Mouse (Mus musculus): ENCODE measurements around the gene Ttc41. TPM values are rescaled to one million over a fixed set of nuclear protein-coding genes. Genes with fewer than 3 reads are reported as not detected.

Ttc41 gene
- polyA plus RNA-seq, 1 experiment from 2014 or later = 3.4 TPM

GRCm38 (mm10) chr10:86758211-86758610 lies 52.6 kb downstream of the Ttc41 start:
- Histone ChIP-seq H3K4me2 (replicated peaks) (no peak overlapping the region), H3K4me1 (no peaks in the 10 kb centered on the region), H3K36me3 (no peaks in the 10 kb centered on the region), H3K27ac (no peak overlapping the region), H3K27me3 (no peaks in the 10 kb centered on the region), H3K9ac (no peak overlapping the region), H3K9me3 (replicated peaks) (0 out of 2 replicates have a peak, but pooled peaks cover 4% of the 10 kb centered on the region), H3K4me3 (no peak overlapping the region)
- ATAC-seq (ENCODE audit: low FRiP score) = no peak
- WGBS = 90% methylated on average over 6 of the region's 6 CpGs

- Histone ChIP-seq H3K27me3 (no peaks in the 10 kb centered on the region), H3K4me2 (replicated peaks) (no peak overlapping the region), H3K4me3 (no peak overlapping the region), H3K9ac (no peak overlapping the region), H3K36me3 (no peaks in the 10 kb centered on the region), H3K27ac (no peak overlapping the region), H3K4me1 (no peaks in the 10 kb centered on the region), H3K9me3 (replicated peaks) (0 out of 2 replicates have a peak, but pooled peaks cover 4% of the 10 kb centered on the region)
- WGBS = 78% methylated on average over 1 of the region's 1 CpGs
- ATAC-seq (ENCODE audit: low FRiP score) = no peak
Observed at GRCm38 (mm10) chr10:86761236-86761635, 55.6 kb downstream of the Ttc41 start.

- Histone ChIP-seq H3K36me3 (no peaks in the 10 kb centered on the region), H3K4me2 (replicated peaks) (no peak overlapping the region), H3K27ac (no peak overlapping the region), H3K27me3 (no peaks in the 10 kb centered on the region), H3K4me1 (no peaks in the 10 kb centered on the region), H3K9ac (no peak overlapping the region), H3K4me3 (no peak overlapping the region), H3K9me3 (replicated peaks) (0 out of 2 replicates have a peak, but pooled peaks cover 4% of the 10 kb centered on the region)
- 48% methylated on average over 7 of the region's 7 CpGs for WGBS
- ATAC-seq (ENCODE audit: low FRiP score) = no peak
Observed at GRCm38 (mm10) chr10:86761722-86762383, 56.2 kb downstream of the Ttc41 start.

- Histone ChIP-seq H3K36me3 (no peaks in the 10 kb centered on the region), H3K9me3 (replicated peaks) (0 out of 2 replicates have a peak, but pooled peaks cover 4% of the 10 kb centered on the region), H3K27ac (no peak overlapping the region), H3K9ac (no peak overlapping the region), H3K27me3 (no peaks in the 10 kb centered on the region), H3K4me2 (replicated peaks) (no peak overlapping the region), H3K4me1 (no peaks in the 10 kb centered on the region), H3K4me3 (no peak overlapping the region)
- no peak for ATAC-seq (ENCODE audit: low FRiP score)
- 75% methylated on average over 3 of the region's 3 CpGs for WGBS
Observed at GRCm38 (mm10) chr10:86762384-86762730, 56.7 kb downstream of the Ttc41 start.

- Histone ChIP-seq H3K9me3 (replicated peaks) (0 out of 2 replicates have a peak, but pooled peaks cover 4% of the 10 kb centered on the region), H3K9ac (no peak within 1 kb of the TSS), H3K27me3 (no peaks in the 10 kb centered on the region), H3K4me3 (no peak within 1 kb of the TSS), H3K4me1 (no peaks in the 10 kb centered on the region), H3K4me2 (replicated peaks) (no peak within 1 kb of the TSS), H3K36me3 (no peaks in the 10 kb centered on the region), H3K27ac (no peak within 1 kb of the TSS)
- ATAC-seq (ENCODE audit: low FRiP score) = no peak
- 93% methylated on average over 5 of the region's 5 CpGs for WGBS
Observed at GRCm38 (mm10) chr10:86763672-86764071, 58.1 kb downstream of the Ttc41 start, which contains the start of gene Gm49358. Gm49358 (plus strand) TSS chr10:86763972.

- no peak overlapping the region for H3K4me3 ChIP-seq
- ATAC-seq (ENCODE audit: low FRiP score) = no peak
- H3K4me1 ChIP-seq = peaks cover 8% of the 10 kb centered on the region
- H3K9ac ChIP-seq = no peak overlapping the region
- no peak overlapping the region for H3K27ac ChIP-seq
- 86% methylated on average over 4 of the region's 4 CpGs for WGBS
- 0 out of 2 replicates have a peak, but pooled peaks cover 4% of the 10 kb centered on the region for H3K9me3 ChIP-seq (replicated peaks)
- H3K36me3 ChIP-seq = no peaks in the 10 kb centered on the region
- H3K27me3 ChIP-seq = no peaks in the 10 kb centered on the region
- no peak overlapping the region for H3K4me2 ChIP-seq (replicated peaks)
Observed at GRCm38 (mm10) chr10:86765344-86765966, 59.8 kb downstream of the Ttc41 start.

GRCm38 (mm10) chr10:86769216-86769615 lies 63.6 kb downstream of the Ttc41 start:
- Histone ChIP-seq H3K4me2 (replicated peaks) (no peak overlapping the region), H3K27me3 (no peaks in the 10 kb centered on the region), H3K4me3 (no peak overlapping the region), H3K27ac (no peak overlapping the region; the same call in 1 of the 2 replicates), H3K9ac (no peak overlapping the region), H3K9me3 (replicated peaks) (no peaks in the 10 kb centered on the region), H3K36me3 (no peaks in the 10 kb centered on the region), H3K4me1 (peaks cover 8% of the 10 kb centered on the region)
- ATAC-seq (ENCODE audit: low FRiP score) = no peak
- WGBS = 59% methylated on average over 5 of the region's 5 CpGs

GRCm38 (mm10) chr10:86769797-86770196 lies 64.2 kb downstream of the Ttc41 start:
- 35% methylated on average over 4 of the region's 4 CpGs for WGBS
- H3K4me1 ChIP-seq = peaks cover 8% of the 10 kb centered on the region
- H3K9ac ChIP-seq = no peak overlapping the region
- no peak overlapping the region for H3K4me3 ChIP-seq
- H3K36me3 ChIP-seq = no peaks in the 10 kb centered on the region
- no peaks in the 10 kb centered on the region for H3K27me3 ChIP-seq
- H3K27ac ChIP-seq = no peak overlapping the region; the same call in 1 of the 2 replicates
- ATAC-seq (ENCODE audit: low FRiP score) = peak; percentile 66
- no peaks in the 10 kb centered on the region for H3K9me3 ChIP-seq (replicated peaks)
- H3K4me2 ChIP-seq (replicated peaks) = no peak overlapping the region

- no peaks in the 10 kb centered on the region for H3K9me3 ChIP-seq (replicated peaks)
- peaks cover 8% of the 10 kb centered on the region for H3K4me1 ChIP-seq
- 83% methylated on average over 5 of the region's 5 CpGs for WGBS
- H3K36me3 ChIP-seq = no peaks in the 10 kb centered on the region
- no peak for ATAC-seq (ENCODE audit: low FRiP score)
- no peak overlapping the region for H3K27ac ChIP-seq
- H3K4me2 ChIP-seq (replicated peaks) = no peak overlapping the region
- no peak overlapping the region for H3K9ac ChIP-seq
- no peaks in the 10 kb centered on the region for H3K27me3 ChIP-seq
- H3K4me3 ChIP-seq = no peak overlapping the region
Observed at GRCm38 (mm10) chr10:86771701-86772100, 66.1 kb downstream of the Ttc41 start.

- Histone ChIP-seq H3K4me1 (peaks cover 8% of the 10 kb centered on the region), H3K9ac (no peak overlapping the region), H3K9me3 (replicated peaks) (no peaks in the 10 kb centered on the region), H3K36me3 (no peaks in the 10 kb centered on the region), H3K4me3 (no peak overlapping the region), H3K4me2 (replicated peaks) (no peak overlapping the region), H3K27ac (no peak overlapping the region), H3K27me3 (no peaks in the 10 kb centered on the region)
- no peak for ATAC-seq (ENCODE audit: low FRiP score)
- 78% methylated on average over 6 of the region's 6 CpGs for WGBS
Observed at GRCm38 (mm10) chr10:86772231-86772631, 66.6 kb downstream of the Ttc41 start.

- no peak for ATAC-seq (ENCODE audit: low FRiP score)
- WGBS = 79% methylated on average over 4 of the region's 4 CpGs
Observed at GRCm38 (mm10) chr10:86773360-86773759, 67.7 kb downstream of the Ttc41 start.

GRCm38 (mm10) chr10:86776281-86776680 lies 70.7 kb downstream of the Ttc41 start:
- H3K27ac ChIP-seq = no peak overlapping the region
- peaks cover 13% of the 10 kb centered on the region; the same call in 1 of the 2 replicates for H3K27me3 ChIP-seq
- peaks cover 5% of the 10 kb centered on the region for H3K4me1 ChIP-seq
- H3K9ac ChIP-seq = no peak overlapping the region
- no peaks in the 10 kb centered on the region for H3K36me3 ChIP-seq
- H3K9me3 ChIP-seq (replicated peaks) = no peaks in the 10 kb centered on the region
- H3K4me3 ChIP-seq = no peak overlapping the region
- ATAC-seq (ENCODE audit: low FRiP score) = no peak
- 74% methylated on average over 9 of the region's 9 CpGs for WGBS
- H3K4me2 ChIP-seq (replicated peaks) = no peak overlapping the region

More at GRCm38 (mm10) chr10:86773360-86773759, 67.7 kb downstream of the Ttc41 start:
- Histone ChIP-seq H3K27ac (no peak overlapping the region), H3K36me3 (no peaks in the 10 kb centered on the region), H3K9ac (no peak overlapping the region), H3K9me3 (replicated peaks) (no peaks in the 10 kb centered on the region), H3K4me1 (peaks cover 13% of the 10 kb centered on the region), H3K27me3 (no peaks in the 10 kb centered on the region; the same call in 1 of the 2 replicates), H3K4me2 (replicated peaks) (no peak overlapping the region), H3K4me3 (no peak overlapping the region)
